Mouse (Mus musculus) lung, embryonic 16.5 days (tissue): ENCODE measurements at regions not wholly inside any gene's neighbourhood (a gene's known extent, or its start where the extent isn't known, plus 50 kb on each side); places are given as distances from the start of the nearest gene placed in this dataset.
A peak's percentile ranks its signal among the peaks of the same experiment; 100 is the strongest.

Source experiments
- ATAC-seq: fragments of 200-750 bp; cut with Nextera tagmentation; 2 replicates; pipeline ENCODE4 v1.8.0; 2017; ENCODE audit warnings: low read depth, mild to moderate bottlenecking, moderate library complexity
- H3K27ac ChIP-seq: fragments of 300-500 bp; sonication (generic); 2 replicates; pipeline ENCODE4 v1.5.1; 2014; ENCODE audit warnings: mild to moderate bottlenecking, control low read depth, low read length
- H3K27me3 ChIP-seq: fragments of 300-500 bp; sonication (generic); 2 replicates; pipeline ENCODE4 v1.6.1; 2014; ENCODE audit warnings: low read depth, low read length, mixed read lengths; ENCODE audit not compliant: control insufficient read depth, insufficient read depth
- H3K36me3 ChIP-seq: fragments of 300-500 bp; sonication (generic); 2 replicates; pipeline ENCODE4 v1.6.1; 2014; ENCODE audit warnings: low read length; ENCODE audit not compliant: control insufficient read depth, insufficient read depth
- H3K4me1 ChIP-seq: fragments of 300-500 bp; sonication (generic); replicated peaks from 2 replicates; pipeline ENCODE4 v1.6.1; 2014; ENCODE audit warnings: low read length, mixed read lengths; ENCODE audit not compliant: control insufficient read depth, insufficient read depth
- H3K4me2 ChIP-seq: fragments of 300-500 bp; sonication (generic); 2 replicates; pipeline ENCODE4 v1.6.1; 2014; ENCODE audit warnings: low read depth, low read length, control low read depth
- H3K4me3 ChIP-seq: fragments of 300-500 bp; sonication (generic); 2 replicates; pipeline ENCODE4 v1.5.1; 2014; ENCODE audit warnings: mild to moderate bottlenecking, low read length, control low read depth
- H3K9ac ChIP-seq: fragments of 300-500 bp; sonication (generic); 2 replicates; pipeline ENCODE4 v1.6.1; 2014; ENCODE audit warnings: low read length, control low read depth
- H3K9me3 ChIP-seq: fragments of 300-500 bp; sonication (generic); 2 replicates; pipeline ENCODE4 v1.6.1; 2016; ENCODE audit warnings: low read length; ENCODE audit not compliant: control insufficient read depth
- WGBS: fragments of 180-500 bp; shearing (Covaris S2); extraction: QIAGEN DNeasy Blood & Tissue Kit; methylation state at CpG from one replicate; pipeline ENCODE4 v1.1.7; 2014; 5-methylcytosine and 5-hydroxymethylcytosine counted together

DNA sequence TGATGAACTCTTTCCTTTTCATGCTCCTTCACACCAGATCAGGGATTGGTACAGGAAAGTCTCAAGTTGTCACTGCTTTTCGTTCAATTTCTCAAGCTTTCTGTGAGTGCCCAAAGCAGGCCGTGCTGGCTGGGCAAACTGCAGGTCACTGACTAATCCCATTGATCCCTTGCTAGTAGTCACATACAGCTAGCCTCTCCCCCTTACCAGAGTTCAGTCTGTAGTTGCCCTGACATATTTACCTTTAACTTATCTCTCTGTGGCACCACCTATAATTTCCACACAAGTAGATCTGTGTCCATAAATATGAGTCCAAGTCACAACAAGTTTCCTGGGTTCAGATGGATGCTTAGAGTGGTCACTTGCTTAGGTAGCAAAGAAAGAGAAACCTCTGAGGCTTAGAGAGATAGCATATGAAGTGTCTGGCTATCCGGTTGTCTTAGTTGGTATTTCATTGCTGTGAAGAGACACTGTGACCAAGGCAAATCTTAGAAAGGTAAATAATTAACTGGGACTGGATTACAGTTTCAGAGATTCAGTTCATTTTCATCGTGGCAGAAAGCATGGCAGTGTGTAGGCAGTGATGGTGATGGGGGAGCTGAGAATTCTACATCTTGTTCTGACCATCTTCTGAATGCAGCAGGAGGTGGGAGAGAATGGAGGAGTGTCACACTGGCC is 362.8 kb upstream of the Pcsk5 start:
- 60% methylated on average over 4 of the region's 4 CpGs for WGBS
- H3K27ac ChIP-seq: no peak overlapping the region
- no peaks in the 10 kb centered on the region for H3K27me3 ChIP-seq
- no peaks in the 10 kb centered on the region for H3K36me3 ChIP-seq
- H3K4me3 ChIP-seq: no peak overlapping the region
- H3K4me1 ChIP-seq: no peaks in the 10 kb centered on the region
- no peak for ATAC-seq
- no peaks in the 10 kb centered on the region for H3K9me3 ChIP-seq
- no peak overlapping the region for H3K4me2 ChIP-seq
- H3K9ac ChIP-seq: no peak overlapping the region

DNA sequence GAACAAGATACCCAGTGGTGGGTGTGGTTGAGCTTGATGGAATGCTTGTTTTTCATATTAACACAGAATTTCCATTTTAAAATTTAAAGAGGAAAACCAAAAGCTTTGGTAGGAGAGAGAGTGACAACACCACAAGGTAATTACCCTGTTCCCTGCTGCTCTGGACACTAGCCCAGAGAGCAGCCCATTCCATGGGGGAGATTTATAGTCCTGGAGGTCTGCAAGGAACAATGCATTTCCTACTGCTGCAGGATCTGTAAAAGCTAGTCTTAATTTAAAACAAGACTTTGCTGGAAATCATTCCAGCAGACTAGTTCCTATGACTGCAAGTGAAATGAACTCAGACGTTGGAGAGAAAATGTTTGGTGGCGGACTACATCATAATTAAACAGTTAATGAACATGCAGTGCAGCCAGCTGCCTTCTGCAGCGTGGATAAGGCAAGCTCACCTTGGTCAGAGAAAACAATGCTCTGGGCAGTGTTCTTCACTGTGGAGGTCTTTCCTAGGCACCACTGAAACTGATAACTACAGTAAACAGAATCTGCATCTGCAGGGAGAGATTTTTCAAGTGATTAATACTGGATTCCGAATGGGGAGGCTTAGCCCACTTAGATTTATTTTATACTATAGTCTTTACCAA is 351.8 kb upstream of the Pcsk5 start:
- ATAC-seq: no peak
- Histone ChIP-seq H3K4me1 (no peaks in the 10 kb centered on the region; the same call in 1 of the 2 replicates), H3K9ac (no peak overlapping the region), H3K4me2 (no peak overlapping the region), H3K4me3 (no peak overlapping the region), H3K9me3 (no peaks in the 10 kb centered on the region), H3K27ac (peak overlapping the region; percentile 20; the same call in 1 of the 2 replicates), H3K36me3 (no peaks in the 10 kb centered on the region), H3K27me3 (no peaks in the 10 kb centered on the region)
- WGBS: 40% methylated on average over 4 of the region's 4 CpGs

DNA sequence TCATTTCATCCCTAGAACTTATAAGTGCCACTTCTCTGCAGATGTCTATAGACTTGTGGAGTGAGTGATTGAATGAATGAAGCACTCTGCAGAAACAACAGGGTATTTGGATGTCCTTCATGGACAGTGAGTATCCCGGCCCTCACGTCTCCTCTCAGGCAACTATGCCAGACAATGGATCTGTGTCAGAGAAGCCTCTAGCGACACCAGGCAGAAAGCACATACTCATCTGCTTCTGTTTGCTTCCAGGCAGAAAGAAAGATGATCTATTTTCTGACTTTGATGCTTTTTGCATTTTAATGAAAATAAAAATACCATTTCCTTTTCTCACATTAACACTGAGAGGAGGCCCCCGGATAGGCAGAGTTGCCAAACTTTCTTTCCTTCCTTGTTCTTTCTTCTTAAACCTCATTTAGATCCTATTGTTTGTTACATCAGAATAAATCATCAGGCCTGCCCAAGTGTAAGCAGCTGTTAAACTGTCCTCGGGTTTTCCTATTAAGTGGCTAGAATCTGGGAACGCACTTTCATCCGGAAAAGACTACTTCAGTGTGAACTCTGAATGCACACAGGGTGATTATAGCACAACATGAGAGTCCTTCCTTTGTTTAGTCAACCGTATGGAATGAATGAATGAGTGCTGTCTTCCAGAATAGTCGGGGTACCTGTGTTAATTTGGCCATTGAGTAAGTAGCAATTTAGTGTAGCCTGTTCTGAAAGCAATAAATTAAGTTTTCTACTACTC is 350.9 kb upstream of the Pcsk5 start:
- no peak overlapping the region for H3K4me3 ChIP-seq
- H3K9me3 ChIP-seq: no peaks in the 10 kb centered on the region
- no peaks in the 10 kb centered on the region for H3K27me3 ChIP-seq
- 41% methylated on average over 9 of the region's 9 CpGs for WGBS
- H3K9ac ChIP-seq: no peak overlapping the region
- no peak overlapping the region; the same call in 1 of the 2 replicates for H3K27ac ChIP-seq
- peak; percentile 51; the same call in 1 of the 2 replicates for ATAC-seq
- no peaks in the 10 kb centered on the region for H3K36me3 ChIP-seq
- H3K4me1 ChIP-seq: no peaks in the 10 kb centered on the region; the same call in 1 of the 2 replicates
- H3K4me2 ChIP-seq: no peak overlapping the region

DNA sequence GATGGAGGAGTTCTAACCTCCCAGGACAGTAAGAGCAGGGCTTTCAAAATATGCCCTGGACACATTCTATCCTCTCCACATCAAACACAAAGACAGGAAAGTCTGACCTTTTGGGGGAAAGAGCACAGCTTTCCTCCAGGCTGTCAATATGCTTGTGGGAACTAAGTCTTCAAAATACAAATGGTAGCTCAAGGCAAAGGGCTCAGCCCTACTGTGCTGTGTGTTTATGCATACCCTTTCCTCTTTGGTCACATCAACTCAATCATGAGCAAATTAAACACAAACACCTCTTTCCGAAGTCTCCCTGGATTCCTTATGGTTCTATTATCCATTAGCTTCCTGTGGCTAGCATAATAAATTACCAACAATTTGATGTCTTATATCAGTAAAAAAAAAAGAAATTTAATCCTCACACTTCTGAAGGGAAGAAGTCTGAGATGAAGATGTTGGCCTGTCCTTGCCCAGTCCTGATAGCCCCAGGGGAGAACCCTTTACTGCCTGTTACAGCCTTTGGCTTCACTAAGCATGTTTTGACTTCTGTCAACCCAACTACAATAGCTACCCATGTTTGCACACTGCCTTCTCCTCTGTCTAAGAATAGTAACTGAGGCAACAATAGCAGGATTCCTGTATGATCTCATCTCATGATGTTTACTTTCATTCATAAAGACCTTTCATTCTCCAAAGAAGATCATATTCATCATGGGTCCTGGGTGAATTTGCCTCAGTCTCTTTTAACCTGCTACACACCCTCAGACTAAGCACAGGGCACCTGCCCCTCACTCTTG is 348.5 kb upstream of the Pcsk5 start:
- ATAC-seq: peak; percentile 77
- Histone ChIP-seq H3K4me2 (no peak overlapping the region), H3K36me3 (no peaks in the 10 kb centered on the region), H3K27me3 (no peaks in the 10 kb centered on the region), H3K4me1 (no peaks in the 10 kb centered on the region; the same call in 1 of the 2 replicates), H3K9ac (no peak overlapping the region), H3K27ac (peak overlapping the region; percentile 40), H3K9me3 (no peaks in the 10 kb centered on the region), H3K4me3 (no peak overlapping the region)
- 53% methylated on average over 1 of the region's 1 CpGs for WGBS

DNA sequence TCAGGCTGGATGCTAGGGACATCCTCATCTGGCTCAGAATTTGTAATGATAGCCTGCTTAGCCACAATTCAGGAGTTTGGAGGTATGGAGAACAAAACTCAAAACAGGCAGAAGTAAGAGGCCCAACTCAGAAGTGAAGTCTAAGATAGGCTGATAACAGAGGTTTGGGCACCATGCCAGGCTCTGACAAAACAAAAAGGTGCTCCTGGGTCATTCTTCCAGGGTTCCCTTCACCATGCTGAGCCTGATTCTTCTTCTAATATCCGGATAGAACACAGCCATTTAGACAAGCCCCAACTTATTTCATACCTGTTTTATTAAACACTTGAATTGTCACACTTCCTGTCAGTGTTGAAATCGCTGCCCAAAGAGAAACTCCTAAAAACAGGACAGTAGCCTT is 347.8 kb upstream of the Pcsk5 start:
- Histone ChIP-seq H3K27me3 (no peaks in the 10 kb centered on the region), H3K4me1 (no peaks in the 10 kb centered on the region; the same call in 1 of the 2 replicates), H3K9ac (no peak overlapping the region), H3K4me2 (no peak overlapping the region), H3K27ac (no peak overlapping the region), H3K4me3 (no peak overlapping the region), H3K9me3 (no peaks in the 10 kb centered on the region), H3K36me3 (no peaks in the 10 kb centered on the region)
- WGBS: 49% methylated on average over 2 of the region's 2 CpGs
- ATAC-seq: no peak

DNA sequence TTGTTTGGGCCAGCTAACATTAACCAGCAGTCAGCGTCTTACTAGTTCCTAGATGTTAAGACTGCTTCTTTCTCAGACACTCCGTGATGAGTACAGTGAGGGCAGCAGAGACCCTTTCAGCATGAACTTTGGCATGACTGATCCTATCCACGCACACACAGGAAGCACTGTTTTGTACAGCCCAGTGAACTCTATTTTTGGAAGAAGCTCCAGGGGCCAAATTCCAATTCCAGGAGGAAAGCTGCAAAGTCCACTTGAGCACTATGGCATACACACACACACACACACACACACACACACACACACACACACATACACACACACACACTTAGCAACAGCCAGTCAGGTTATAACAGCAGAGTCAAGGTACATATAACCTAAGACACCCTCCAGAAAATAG is 338.8 kb upstream of the Pcsk5 start:
- no peaks in the 10 kb centered on the region for H3K9me3 ChIP-seq
- H3K9ac ChIP-seq: no peak overlapping the region
- no peaks in the 10 kb centered on the region for H3K36me3 ChIP-seq
- no peaks in the 10 kb centered on the region for H3K4me1 ChIP-seq
- ATAC-seq: no peak
- WGBS: 51% methylated on average over 3 of the region's 3 CpGs
- no peak overlapping the region for H3K27ac ChIP-seq
- no peak overlapping the region for H3K4me2 ChIP-seq
- H3K4me3 ChIP-seq: no peak overlapping the region
- H3K27me3 ChIP-seq: no peaks in the 10 kb centered on the region

DNA sequence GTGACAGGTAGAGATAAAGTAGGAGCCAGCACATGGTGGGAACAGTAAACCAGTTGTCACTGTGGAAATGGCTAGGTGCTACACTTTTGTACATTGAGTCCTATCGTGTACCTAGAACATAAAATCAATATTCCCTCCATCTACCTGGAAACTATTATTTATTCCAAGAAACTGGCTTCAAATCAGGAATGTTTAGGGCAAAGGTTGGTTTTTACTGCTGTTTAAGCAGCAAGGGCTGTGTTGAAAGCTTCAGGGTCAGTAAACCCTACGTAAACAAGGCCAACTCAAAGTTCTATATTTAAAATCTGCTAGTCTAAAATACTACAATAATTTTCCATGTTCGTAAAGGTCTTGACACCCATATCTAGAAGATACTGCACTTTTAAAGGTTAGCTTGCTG is 309.1 kb upstream of the Pcsk5 start:
- no peaks in the 10 kb centered on the region for H3K27me3 ChIP-seq
- ATAC-seq: no peak
- H3K36me3 ChIP-seq: no peaks in the 10 kb centered on the region
- H3K4me1 ChIP-seq: no peaks in the 10 kb centered on the region
- H3K4me3 ChIP-seq: no peak overlapping the region
- 70% methylated on average over 3 of the region's 3 CpGs for WGBS
- H3K27ac ChIP-seq: no peak overlapping the region
- no peak overlapping the region for H3K9ac ChIP-seq
- no peaks in the 10 kb centered on the region for H3K9me3 ChIP-seq
- no peak overlapping the region for H3K4me2 ChIP-seq

DNA sequence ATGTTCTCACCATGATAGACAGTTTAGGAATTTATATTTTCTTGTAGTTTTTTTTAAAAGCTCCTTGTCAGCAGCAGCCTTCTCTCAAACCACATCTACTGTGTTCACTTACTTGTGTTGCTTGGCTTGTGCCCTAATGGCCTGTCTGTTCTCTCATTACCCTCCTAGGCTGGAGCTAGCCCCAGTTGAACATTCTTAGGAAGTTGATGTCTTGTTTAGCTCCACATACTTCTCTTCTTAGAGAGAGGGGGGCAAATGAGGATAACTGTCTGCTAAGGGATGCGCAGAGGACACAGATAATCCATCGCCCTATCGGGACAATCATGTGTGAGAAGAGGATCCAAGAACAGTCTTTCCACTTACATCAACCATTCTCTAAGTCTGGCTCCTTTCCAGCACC is 293.5 kb upstream of the Pcsk5 start:
- WGBS: 85% methylated on average over 3 of the region's 3 CpGs
- Histone ChIP-seq H3K36me3 (no peaks in the 10 kb centered on the region), H3K4me1 (no peaks in the 10 kb centered on the region), H3K9ac (no peak overlapping the region), H3K27ac (no peak overlapping the region), H3K27me3 (no peaks in the 10 kb centered on the region), H3K4me3 (no peak overlapping the region), H3K9me3 (no peaks in the 10 kb centered on the region), H3K4me2 (no peak overlapping the region)
- ATAC-seq: no peak

DNA sequence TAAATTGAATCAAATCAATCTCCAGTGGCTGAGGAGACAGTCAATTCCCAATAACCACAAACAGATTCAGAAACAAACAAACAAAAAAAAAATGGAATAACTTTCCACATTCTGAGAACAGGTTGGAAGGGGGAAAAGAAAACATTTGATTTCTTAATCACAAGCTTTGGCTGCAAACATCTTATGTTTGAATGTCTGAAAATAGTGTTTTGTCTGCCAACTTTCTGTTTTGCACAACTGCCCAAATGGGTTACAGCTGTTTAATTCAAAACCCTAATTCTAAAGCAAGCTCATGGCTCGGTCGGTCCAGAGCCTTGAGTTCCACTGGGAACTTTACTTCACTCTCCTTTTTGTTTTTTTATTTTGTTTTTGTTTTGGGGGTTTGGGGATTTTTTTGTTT is 291.4 kb upstream of the Pcsk5 start:
- H3K9ac ChIP-seq: no peak overlapping the region
- WGBS: 60% methylated on average over 2 of the region's 2 CpGs
- H3K27me3 ChIP-seq: no peaks in the 10 kb centered on the region
- no peaks in the 10 kb centered on the region for H3K4me1 ChIP-seq
- H3K4me2 ChIP-seq: no peak overlapping the region
- no peak overlapping the region for H3K4me3 ChIP-seq
- no peak for ATAC-seq
- H3K27ac ChIP-seq: no peak overlapping the region
- H3K9me3 ChIP-seq: no peaks in the 10 kb centered on the region
- no peaks in the 10 kb centered on the region for H3K36me3 ChIP-seq
